Mouse (Mus musculus) lung, adult 2 months (tissue): ENCODE results near the gene Abca1. TPM values are rescaled to one million over a fixed set of nuclear protein-coding genes. Genes with fewer than 3 reads are reported as not detected.

Experiments used
- DNase-seq: peaks from one replicate; pipeline ENCODE4 v3.0.0; 2022
- H3K4me1 ChIP-seq: fragments of 200-500 bp; 2 replicates; pipeline ENCODE4 v1.6.1; 2011; ENCODE audit warnings: low read length; ENCODE audit not compliant: control insufficient read depth, insufficient read depth
- H3K4me3 ChIP-seq: fragments of 200-500 bp; replicated peaks from 2 replicates; pipeline ENCODE3; 2011; ENCODE audit warnings: low read depth, mild to moderate bottlenecking, control low read depth, low read length; ENCODE audit errors: extremely low read depth
- CTCF ChIP-seq: fragments of 200-500 bp; IDR thresholded peaks from 2 replicates; pipeline ENCODE4 v1.5.1; 2011; ENCODE audit warnings: mild to moderate bottlenecking, low read length, control low read depth; ENCODE audit not compliant: insufficient read depth
- POLR2A ChIP-seq: fragments of 200-500 bp; IDR thresholded peaks from 2 replicates; pipeline ENCODE4 v1.6.1; 2011; ENCODE audit warnings: low read depth, mild to moderate bottlenecking, control low read depth, low read length, borderline replicate concordance; ENCODE audit errors: extremely low read depth
- WGBS: fragments of 180-500 bp; shearing (Covaris S2); methylation state at CpG from one replicate; pipeline ENCODE4 v1.1.7; 2018; 5-methylcytosine and 5-hydroxymethylcytosine counted together
- polyA plus RNA-seq: library from polyadenylated mRNA; depleted of rRNA; stranded (reverse); fragments of >200 nt; gene quantifications from 2 replicates; pipeline ENCODE4 v1.2.3, GENCODE M21; 2012

Abca1 gene
- polyA plus RNA-seq, 1 experiment = 13.2 TPM

- Histone ChIP-seq H3K4me1 (peaks cover 5% of the 10 kb centered on the region), H3K4me3 (no peak overlapping the region)
- TF ChIP-seq POLR2A (no peak), CTCF (no peak)
- DNase-seq = no peak
- WGBS = 82% methylated on average over 2 of the region's 2 CpGs
Observed at GRCm38 (mm10) chr4:53083071-53083470, 76.6 kb downstream of the Abca1 start.

- no peak overlapping the region for H3K4me3 ChIP-seq
- no peak for DNase-seq
- peaks cover 5% of the 10 kb centered on the region for H3K4me1 ChIP-seq
- TF ChIP-seq POLR2A (no peak), CTCF (no peak)
- WGBS = 87% methylated on average over 7 of the region's 7 CpGs
Observed at GRCm38 (mm10) chr4:53082451-53082850, 77.2 kb downstream of the Abca1 start.

- TF ChIP-seq CTCF (no peak), POLR2A (no peak)
- H3K4me1 ChIP-seq = peaks cover 7% of the 10 kb centered on the region
- DNase-seq = no peak
- no peak overlapping the region for H3K4me3 ChIP-seq
- 65% methylated on average over 11 of the region's 11 CpGs for WGBS
Observed at GRCm38 (mm10) chr4:53081851-53082250, 77.8 kb downstream of the Abca1 start.

- DNase-seq = no peak
- Histone ChIP-seq H3K4me3 (no peak overlapping the region), H3K4me1 (peaks cover 8% of the 10 kb centered on the region)
- 74% methylated on average over 3 of the region's 3 CpGs for WGBS
- no peak for TF ChIP-seq POLR2A
- no peak for TF ChIP-seq CTCF
Observed at GRCm38 (mm10) chr4:53080290-53080689, 79.4 kb downstream of the Abca1 start.

GRCm38 (mm10) chr4:53078793-53079310 is 80.8 kb downstream of the Abca1 start:
- H3K4me3 ChIP-seq = no peak overlapping the region
- H3K4me1 ChIP-seq = peaks cover 8% of the 10 kb centered on the region
- no peak for TF ChIP-seq CTCF
- TF ChIP-seq POLR2A = no peak
- WGBS = 57% methylated on average over 2 of the region's 2 CpGs
- DNase-seq = no peak

- DNase-seq = no peak
- H3K4me3 ChIP-seq = no peak overlapping the region
- 66% methylated on average over 4 of the region's 4 CpGs for WGBS
- TF ChIP-seq POLR2A = no peak
- peaks cover 8% of the 10 kb centered on the region for H3K4me1 ChIP-seq
Observed at GRCm38 (mm10) chr4:53076788-53077350, 82.8 kb downstream of the Abca1 start.

- 91% methylated on average over 7 of the region's 7 CpGs for WGBS
- no peak for TF ChIP-seq CTCF
- no peak for TF ChIP-seq POLR2A
- Histone ChIP-seq H3K4me1 (peaks cover 6% of the 10 kb centered on the region), H3K4me3 (no peak overlapping the region)
- no peak for DNase-seq
Observed at GRCm38 (mm10) chr4:53073025-53073424, 86.7 kb downstream of the Abca1 start.

GRCm38 (mm10) chr4:53062301-53063008 is 97.2 kb downstream of the Abca1 start:
- DNase-seq = no peak
- WGBS = 89% methylated on average over 7 of the region's 7 CpGs

GRCm38 (mm10) chr4:53046238-53047022 is 113.3 kb downstream of the Abca1 start:
- Histone ChIP-seq H3K4me1 (no peaks in the 10 kb centered on the region), H3K4me3 (no peak overlapping the region)
- TF ChIP-seq CTCF (no peak), POLR2A (no peak)
- 72% methylated on average over 9 of the region's 9 CpGs for WGBS
- no peak for DNase-seq

More at GRCm38 (mm10) chr4:53062301-53063008, 97.2 kb downstream of the Abca1 start:
- no peak for TF ChIP-seq CTCF
- TF ChIP-seq POLR2A = no peak
- Histone ChIP-seq H3K4me3 (no peak overlapping the region), H3K4me1 (no peaks in the 10 kb centered on the region)

GRCm38 (mm10) chr4:53045807-53046206 is 113.9 kb downstream of the Abca1 start:
- Histone ChIP-seq H3K4me3 (no peak overlapping the region), H3K4me1 (no peaks in the 10 kb centered on the region)
- 92% methylated on average over 7 of the region's 7 CpGs for WGBS
- DNase-seq = no peak
- TF ChIP-seq POLR2A = no peak
- TF ChIP-seq CTCF = no peak
